In the genomic region with DNA sequence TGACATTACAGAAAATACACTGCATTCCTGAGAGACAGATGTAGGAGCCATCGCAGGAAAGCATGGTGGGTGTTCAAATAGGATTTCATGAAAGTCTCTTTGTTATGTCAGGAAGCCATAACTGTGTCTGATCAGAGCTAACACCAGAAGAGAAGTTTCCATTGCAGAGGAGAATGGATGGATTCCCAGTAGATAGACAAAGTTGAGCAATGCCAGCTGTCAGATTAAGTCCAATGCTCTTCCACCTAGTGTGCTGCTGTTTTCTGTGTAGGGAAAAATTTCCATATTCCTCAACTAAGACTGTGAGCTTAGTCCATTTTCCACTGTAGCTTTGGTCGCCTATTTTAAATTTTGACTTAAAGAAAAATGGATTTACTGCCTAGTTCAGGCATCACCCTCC, we compare ENCODE assay signal across 27 mouse cellular contexts.
DNase-seq lines count a peak whose midpoint lies in the region; ATAC-seq and TF ChIP-seq lines count a peak whose summit lies in the region.
"Had no signal": no experiment of that assay in that cellular context is flagged by ENCODE, and none has a peak within 500 bp of the region (broad histone marks: within the 10 kb centered on the region; RNA-seq: fewer than 3 reads in every experiment).

No protein-coding gene starts in this region.

- WGBS in heart, embryonic 12.5 days, result 78% methylated on average over 2 of the region's 2 CpGs
- 70% methylated on average over 2 of the region's 2 CpGs for WGBS in heart, adult 2 months
- WGBS in lung, embryonic 14.5 days, result 60% methylated on average over 2 of the region's 2 CpGs

- H3K27me3 ChIP-seq in heart, embryonic 12.5 days (replicated peaks), result no peaks in the 10 kb centered on the region; the same call in 1 of the 2 replicates
- H3K27me3 ChIP-seq in heart, adult 2 months (ENCODE audit: control insufficient read depth, insufficient read depth, low read length), result no peaks in the 10 kb centered on the region
- no peaks in the 10 kb centered on the region for H3K27me3 ChIP-seq in lung, embryonic 14.5 days (ENCODE audit: insufficient read depth, low read length)
- H3K27me3 ChIP-seq in E14TG2a.4 (ENCODE audit: insufficient read depth, low read length), result 0 out of 2 replicates have a peak, but pooled peaks cover 7% of the 10 kb centered on the region
- H3K27me3 ChIP-seq: embryonic facial prominence, embryonic 12.5 days; embryonic facial prominence, embryonic 15.5 days; forebrain, embryonic 12.5 days had no signal

- ATAC-seq in heart, embryonic 12.5 days (ENCODE audit: insufficient number of reproducible peaks, low FRiP score), result no peak
- ATAC-seq in lung, embryonic 14.5 days (ENCODE audit: insufficient read depth), result no peak
- ATAC-seq: activated CD4-positive, CD25-positive, alpha-beta regulatory T cell, adult 4 months; forebrain, embryonic 14.5 days; forebrain, embryonic 16.5 days; Patski had no signal

- H3K79me2 ChIP-seq in heart, adult 2 months (replicated peaks; ENCODE audit: control insufficient read depth, insufficient read depth, low read length), result no peaks in the 10 kb centered on the region

- no peak overlapping the region for H3K27ac ChIP-seq in heart, embryonic 12.5 days (ENCODE audit: poor library complexity, severe bottlenecking)
- H3K27ac ChIP-seq in heart, adult 2 months, result no peak overlapping the region
- no peak overlapping the region for H3K27ac ChIP-seq in lung, embryonic 14.5 days (ENCODE audit: low read depth)
- H3K27ac ChIP-seq: embryonic facial prominence, embryonic 12.5 days; embryonic facial prominence, embryonic 15.5 days; forebrain, embryonic 10.5 days; forebrain, embryonic 12.5 days had no signal

- no peak for TF ChIP-seq CTCF in heart, adult 2 months (IDR thresholded peaks at IDR 0.05)
- TF ChIP-seq CTCF in lung, embryonic 14.5 days (IDR thresholded peaks at IDR 0.05; ENCODE audit: low read depth), result no peak
- no peak for TF ChIP-seq CTCF in E14TG2a.4 (conservative IDR thresholded peaks at IDR 0.05; ENCODE audit: low read length)

- peaks cover 18% of the 10 kb centered on the region for H3K4me1 ChIP-seq in heart, embryonic 12.5 days (replicated peaks)
- peaks cover 2% of the 10 kb centered on the region; the same call in 1 of the 2 replicates for H3K4me1 ChIP-seq in heart, adult 2 months (ENCODE audit: control insufficient read depth, insufficient read depth, low read length)
- H3K4me1 ChIP-seq in lung, embryonic 14.5 days (ENCODE audit: insufficient read depth), result no peaks in the 10 kb centered on the region
- H3K4me1 ChIP-seq in E14TG2a.4 (replicated peaks; ENCODE audit: low read depth, low read length), result peaks cover 21% of the 10 kb centered on the region
- H3K4me1 ChIP-seq: embryonic facial prominence, embryonic 12.5 days; embryonic facial prominence, embryonic 15.5 days; forebrain, embryonic 10.5 days had no signal

- no peaks in the 10 kb centered on the region for H3K36me3 ChIP-seq in heart, embryonic 12.5 days
- peaks cover 5% of the 10 kb centered on the region; the same call in 1 of the 2 replicates for H3K36me3 ChIP-seq in heart, adult 2 months (ENCODE audit: control insufficient read depth, insufficient read depth, low read length)
- no peaks in the 10 kb centered on the region for H3K36me3 ChIP-seq in lung, embryonic 14.5 days (ENCODE audit: insufficient read depth)
- H3K36me3 ChIP-seq in E14TG2a.4 (ENCODE audit: insufficient read depth, low read length), result no peaks in the 10 kb centered on the region
- H3K36me3 ChIP-seq: embryonic facial prominence, embryonic 12.5 days; embryonic facial prominence, embryonic 15.5 days; forebrain, embryonic 10.5 days; forebrain, embryonic 12.5 days; G1E had no signal

- TF ChIP-seq EP300 in heart, adult 2 months (IDR thresholded peaks at IDR 0.05; ENCODE audit: insufficient read depth, low read depth, low read length), result no peak

- intact Hi-C loops in heart, adult 2 months (cut with DNase I), result no loop called here

- TF ChIP-seq POLR2A in heart, adult 2 months (IDR thresholded peaks at IDR 0.05; ENCODE audit: insufficient read depth, low read depth, low read length), result no peak

- DNase-seq in heart, adult 2 months, result no peak
- peak; percentile 23 for DNase-seq in lung, embryonic 14.5 days
- DNase-seq in lung, postnatal 4 days, result no peak
- peak; percentile 60 for DNase-seq in adipocyte (ENCODE audit: low spot score)
- DNase-seq in ovary, postnatal 14 days (ENCODE audit: low spot score), result no peak
- DNase-seq: adrenal gland, adult 2 months; adrenal gland, postnatal 10 days; adrenal gland, postnatal 25 days; cerebellum, adult 11 months; cerebellum, adult 18-20 months; cerebellum, adult 8-10 months; cerebellum, adult 9-11 months; cerebellum, postnatal 14 days; cerebellum, postnatal 36 days; embryo, embryonic 11 days had no signal

- H3K4me2 ChIP-seq in heart, embryonic 12.5 days, result peak overlapping the region; percentile 36; the same call in 1 of the 2 replicates
- H3K4me2 ChIP-seq in lung, embryonic 14.5 days, result peak overlapping the region; percentile 40; the same call in 1 of the 2 replicates
- H3K4me2 ChIP-seq: embryonic facial prominence, embryonic 15.5 days; forebrain, embryonic 12.5 days had no signal

- H3K4me3 ChIP-seq in heart, embryonic 12.5 days, result no peak overlapping the region
- no peak overlapping the region for H3K4me3 ChIP-seq in heart, adult 2 months
- no peak overlapping the region for H3K4me3 ChIP-seq in lung, embryonic 14.5 days (ENCODE audit: low read depth, low read length)
- peak overlapping the region; percentile 20; the same call in 1 of the 2 replicates for H3K4me3 ChIP-seq in E14TG2a.4 (replicated peaks; ENCODE audit: low read length)
- H3K4me3 ChIP-seq: embryonic facial prominence, embryonic 12.5 days; embryonic facial prominence, embryonic 15.5 days; erythroblast, embryonic 14.5 days; forebrain, embryonic 10.5 days; forebrain, embryonic 12.5 days had no signal

- H3K9ac ChIP-seq in heart, embryonic 12.5 days, result no peak overlapping the region
- no peak overlapping the region for H3K9ac ChIP-seq in heart, adult 2 months (ENCODE audit: low read depth, low read length)
- no peak overlapping the region for H3K9ac ChIP-seq in lung, embryonic 14.5 days
- H3K9ac ChIP-seq: embryonic facial prominence, embryonic 12.5 days; embryonic facial prominence, embryonic 15.5 days; forebrain, embryonic 12.5 days had no signal

- H3K9me3 ChIP-seq in heart, embryonic 12.5 days (replicated peaks), result no peaks in the 10 kb centered on the region
- H3K9me3 ChIP-seq in lung, embryonic 14.5 days (ENCODE audit: low read depth, low read length), result no peaks in the 10 kb centered on the region
- H3K9me3 ChIP-seq in E14TG2a.4 (ENCODE audit: low read length), result no peaks in the 10 kb centered on the region
- H3K9me3 ChIP-seq: embryonic facial prominence, embryonic 12.5 days; embryonic facial prominence, embryonic 15.5 days; forebrain, embryonic 10.5 days; forebrain, embryonic 12.5 days; G1E had no signal

Comparison
In these comparisons a context has a peak if more than half of its experiments do, and no peak if none do; other contexts are left out.
1. DNase-seq: peak in lung, embryonic 14.5 days (single experiment) and adipocyte (single experiment); none in heart, adult 2 months (0 of 2), lung, postnatal 4 days (0 of 2) and ovary, postnatal 14 days (single experiment).